Comparison of ENCODE assay signal across 11 mouse cellular contexts in genomic region chr16:11809615-11810014, GRCm38 (mm10).
"Had no signal": no experiment of that assay in that cellular context is flagged by ENCODE, and none has a peak within 500 bp of the region (broad histone marks: within the 10 kb centered on the region; RNA-seq: fewer than 3 reads in every experiment).

No protein-coding gene starts in this region.

- H3K36me3 ChIP-seq: neural tube, embryonic 15.5 days had no signal

- ATAC-seq: liver, postnatal 0 days had no signal

- DNase-seq: kidney, postnatal 14 days; liver; liver, embryonic 13.5 days; liver, postnatal 0 days; midbrain, embryonic 14.5 days; right cerebral cortex, adult 18-20 months; thymus, postnatal 4 days had no signal

- H3K4me3 ChIP-seq: left cerebral cortex, adult 2 months; liver, embryonic 13.5 days; myocyte; neural tube, embryonic 15.5 days had no signal

- H3K27me3 ChIP-seq: liver, embryonic 13.5 days; neural tube, embryonic 15.5 days had no signal

- H3K4me2 ChIP-seq: liver, embryonic 13.5 days; neural tube, embryonic 15.5 days had no signal

- H3K9me3 ChIP-seq: liver, embryonic 13.5 days; neural tube, embryonic 15.5 days had no signal

- H3K4me1 ChIP-seq: liver, embryonic 13.5 days; neural tube, embryonic 15.5 days had no signal

- H3K9ac ChIP-seq: liver, embryonic 13.5 days; liver, postnatal 0 days; neural tube, embryonic 15.5 days had no signal

- H3K27ac ChIP-seq: left cerebral cortex, adult 2 months; liver, embryonic 13.5 days; neural tube, embryonic 15.5 days; stomach, postnatal 0 days had no signal
